Mouse (Mus musculus): ENCODE results near the gene Nrd1.

DNA sequence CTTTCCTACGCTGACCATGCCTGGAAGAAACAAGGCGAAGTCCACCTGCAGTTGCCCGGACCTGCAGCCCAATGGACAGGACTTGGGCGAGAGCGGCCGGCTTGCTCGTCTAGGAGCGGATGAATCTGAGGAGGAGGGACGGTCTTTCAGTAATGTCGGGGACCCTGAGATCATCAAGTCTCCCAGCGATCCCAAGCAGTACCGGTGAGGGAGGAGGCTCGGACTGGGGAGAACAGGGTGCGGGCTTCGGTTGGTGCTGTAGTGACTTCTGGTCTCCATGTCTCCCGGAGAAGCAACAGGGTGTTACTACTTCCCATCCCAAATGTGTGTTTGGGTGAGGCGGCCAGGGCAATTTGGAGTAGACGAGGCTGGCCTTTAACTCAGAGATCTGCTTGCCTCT, 506 bp downstream of the Nrd1 start:
- no peak for TF ChIP-seq CTCF (IDR thresholded peaks at IDR 0.05; ENCODE audit: borderline replicate concordance, insufficient read depth, low read depth, low read length)
- TF ChIP-seq POLR2A (IDR thresholded peaks at IDR 0.05; ENCODE audit: borderline replicate concordance, insufficient read depth, low read length): no peak
